Mouse (Mus musculus): ENCODE measurements around the gene Mtus2.
A peak's percentile ranks its signal among the peaks of the same experiment; 100 is the strongest.
"Not testable (repeated sequence)": the region's sequence is repeated elsewhere in the genome, so short reads cannot be mapped to it uniquely, and the experiment has no call there.

Mtus2 gene

DNA sequence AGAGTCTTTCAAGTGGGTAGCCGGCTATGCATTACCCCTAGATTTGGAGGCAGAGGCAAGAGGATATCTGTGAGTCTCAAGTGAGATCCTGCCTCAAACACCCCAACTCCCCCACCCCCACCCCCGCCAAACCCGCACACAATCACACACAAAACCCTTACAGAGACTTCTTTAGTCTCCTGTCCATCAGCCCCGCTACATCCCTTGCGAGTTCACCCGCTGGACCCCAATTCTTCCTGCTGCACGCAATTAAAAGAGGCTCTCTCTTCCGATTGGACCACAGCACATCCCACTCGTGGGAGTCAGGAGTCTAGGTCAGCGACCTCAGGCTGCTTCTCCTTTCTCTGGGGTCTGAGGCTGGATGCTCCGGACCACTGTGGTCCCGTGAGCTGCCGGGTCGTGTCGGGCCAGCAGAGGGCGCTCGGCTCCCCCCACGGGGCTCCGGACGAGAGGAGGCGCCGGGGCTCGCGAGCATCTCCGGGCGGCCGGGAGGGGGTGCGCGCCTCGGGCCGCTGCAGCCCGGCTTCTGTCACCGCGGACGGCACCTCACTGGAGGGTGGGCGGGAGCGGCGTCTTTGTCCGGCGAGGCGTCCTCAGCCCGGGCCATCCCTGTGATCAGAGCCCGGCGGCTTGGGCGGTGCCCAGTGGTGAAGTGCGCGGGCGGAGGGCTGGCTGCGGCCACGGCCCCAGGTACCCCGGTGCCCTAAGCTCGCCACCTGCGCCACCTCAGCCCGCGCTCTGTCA is at the start of gene Mtus2:
TSS of gene Mtus2 (plus strand) at position 500 of the 744 bp plus-strand sequence.
- peak; percentile 89 for DNase-seq (ENCODE audit: extremely low spot score)

- DNase-seq (ENCODE audit: extremely low spot score), result no peak
Measured at GRCm38 (mm10) chr5:147907851-147908250, 49.3 kb upstream of the Mtus2 start.

GRCm38 (mm10) chr5:147910807-147911509 is 46.2 kb upstream of the Mtus2 start:
- DNase-seq (ENCODE audit: extremely low spot score), result no peak

DNA sequence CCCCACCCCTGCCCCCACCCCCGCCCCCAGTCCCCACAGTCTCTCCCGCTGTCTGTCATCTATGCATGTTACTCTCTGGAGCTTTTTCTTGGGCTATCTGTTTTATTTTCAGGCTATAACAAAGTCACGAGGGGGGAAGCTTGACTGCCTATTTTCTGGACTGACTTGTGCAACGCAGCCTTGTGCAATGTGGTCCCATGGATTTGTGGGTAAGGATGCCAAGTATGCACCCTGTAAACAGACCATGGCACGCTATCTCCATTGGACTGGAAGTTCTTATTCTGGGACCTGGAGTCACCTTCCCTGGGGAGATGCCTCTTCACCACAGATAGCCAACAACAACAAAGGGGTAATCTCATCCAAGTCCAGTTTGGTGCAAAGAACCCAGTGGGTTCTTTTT is 45.4 kb upstream of the Mtus2 start:
- DNase-seq (ENCODE audit: extremely low spot score), result no peak

GRCm38 (mm10) chr5:147913241-147913842 is 43.8 kb upstream of the Mtus2 start:
- peak; percentile 35 for DNase-seq (ENCODE audit: extremely low spot score)

DNA sequence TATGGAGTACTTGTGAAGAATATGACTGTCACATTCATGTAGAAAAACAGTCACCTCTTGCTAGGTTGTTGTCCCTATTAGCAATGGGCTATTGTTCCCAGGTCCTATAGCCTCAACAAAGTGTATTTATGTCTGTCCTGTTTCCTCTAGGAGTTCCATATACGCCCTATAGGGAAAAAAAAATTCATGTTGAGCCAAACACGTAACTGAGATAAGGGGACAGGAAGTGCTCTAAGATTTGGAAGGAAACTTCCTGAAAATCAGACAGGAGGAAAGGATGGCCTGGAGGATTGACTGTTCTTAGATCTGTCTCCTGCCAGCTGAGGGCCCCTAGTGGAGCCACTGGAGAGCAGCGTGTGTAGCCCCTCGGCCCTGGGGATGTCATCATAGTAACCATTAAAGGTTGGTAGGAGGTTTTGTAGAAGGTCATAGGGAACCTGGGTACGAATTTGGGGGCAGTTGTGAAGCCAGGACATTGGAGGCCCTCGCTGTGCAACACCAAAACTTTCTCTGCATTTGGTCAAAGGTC is 42.0 kb upstream of the Mtus2 start:
- no peak for DNase-seq (ENCODE audit: extremely low spot score)

GRCm38 (mm10) chr5:147916171-147916570 is 40.9 kb upstream of the Mtus2 start:
- DNase-seq (ENCODE audit: extremely low spot score), result no peak

GRCm38 (mm10) chr5:147918044-147918846 is 38.9 kb upstream of the Mtus2 start:
- no peak for DNase-seq (ENCODE audit: extremely low spot score)

DNA sequence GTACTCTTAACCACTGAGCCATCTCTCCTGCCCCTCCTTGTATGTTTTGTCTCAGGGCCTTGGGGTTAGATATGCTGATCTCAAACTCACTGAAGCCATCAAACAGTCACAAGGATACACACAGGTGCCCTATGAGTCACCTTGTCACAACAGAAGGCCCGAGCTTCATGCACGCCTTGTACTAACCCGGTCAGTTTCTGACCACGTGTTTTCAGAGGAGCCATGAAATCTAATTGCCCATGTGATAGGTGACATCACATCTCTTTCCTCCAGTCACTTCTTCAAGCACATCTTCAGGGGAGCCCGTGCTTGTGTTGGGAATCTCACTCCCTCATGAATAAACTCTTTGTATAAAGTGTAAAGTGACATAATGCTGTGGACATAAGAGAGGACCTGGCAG is 32.5 kb upstream of the Mtus2 start:
- DNase-seq (ENCODE audit: extremely low spot score), result no peak

GRCm38 (mm10) chr5:147925935-147926604 is 31.1 kb upstream of the Mtus2 start:
- DNase-seq (ENCODE audit: extremely low spot score), result peak; percentile 38

- no peak for DNase-seq (ENCODE audit: extremely low spot score)
Measured at GRCm38 (mm10) chr5:147928668-147929497, 28.2 kb upstream of the Mtus2 start.

DNA sequence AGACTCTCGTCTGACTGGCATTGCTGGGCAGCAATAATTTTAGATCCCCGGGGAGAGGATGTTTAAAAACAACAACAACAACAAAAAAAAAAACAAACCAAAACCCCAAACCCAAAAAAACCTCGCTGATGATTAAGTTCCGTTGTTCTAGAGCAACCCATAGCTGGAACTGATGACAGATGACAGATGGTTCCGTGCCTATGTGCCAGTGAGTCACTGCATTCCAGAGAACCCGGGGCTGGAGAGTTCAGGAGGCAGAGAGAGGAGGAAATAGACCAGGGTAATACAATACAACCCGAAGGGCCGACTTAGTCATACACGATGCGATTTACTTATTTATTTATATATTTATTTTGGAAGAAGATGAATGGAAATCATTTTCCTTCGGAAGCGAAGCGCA is 22.0 kb upstream of the Mtus2 start:
- DNase-seq (ENCODE audit: extremely low spot score), result no peak

DNA sequence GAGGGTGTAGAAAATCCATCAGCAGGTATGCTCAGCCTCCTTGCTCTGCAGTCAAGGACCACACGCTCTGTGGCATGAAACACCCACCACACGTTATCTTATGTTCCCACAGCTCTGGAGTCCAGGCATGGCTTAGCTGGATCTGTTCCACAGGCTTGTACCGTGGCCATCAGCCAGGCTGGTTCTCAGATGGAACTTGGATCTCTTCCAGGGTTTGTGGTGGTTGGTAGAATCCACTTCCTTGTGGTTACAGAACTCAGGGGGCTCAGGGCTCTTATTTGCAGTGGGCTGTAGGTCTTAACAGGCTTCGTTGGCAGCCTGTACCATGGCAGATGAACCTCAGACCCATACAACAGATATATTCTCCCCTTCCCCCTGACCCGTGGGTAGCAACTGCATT is 17.9 kb upstream of the Mtus2 start:
- DNase-seq (ENCODE audit: extremely low spot score), result no peak

DNA sequence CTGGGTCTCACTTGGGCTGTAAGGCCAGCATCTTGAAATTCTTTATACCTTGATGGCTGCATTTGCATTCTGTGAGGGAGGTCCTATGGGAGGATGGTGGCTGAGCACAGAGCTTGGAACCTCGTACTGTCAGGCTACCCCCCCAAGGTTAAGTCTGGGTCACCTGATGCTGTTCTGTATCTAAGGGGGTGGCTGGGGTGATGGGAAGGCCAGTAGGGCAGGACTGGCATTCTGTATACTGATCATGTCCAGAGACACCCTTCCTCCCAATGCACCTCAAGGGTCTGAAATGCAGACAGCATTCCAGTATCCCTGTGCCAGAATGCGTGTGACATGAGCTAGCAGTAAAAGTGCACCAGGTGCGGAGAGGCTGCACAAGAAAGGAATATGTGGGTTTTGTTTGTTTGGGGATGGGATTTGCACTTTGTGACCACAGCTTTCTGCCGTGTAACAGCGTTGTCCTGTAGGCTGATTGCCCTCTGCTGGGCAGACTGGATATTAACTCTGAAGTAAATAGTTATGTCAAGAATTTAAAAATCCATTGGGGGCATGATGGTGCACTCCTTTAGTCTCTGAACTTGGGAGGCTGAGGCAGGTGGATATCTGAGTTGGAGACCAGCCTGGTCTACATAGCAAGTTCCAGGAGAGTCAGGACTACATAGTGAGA is 12.0 kb upstream of the Mtus2 start:
- peak; percentile 24 for DNase-seq (ENCODE audit: extremely low spot score)

- DNase-seq (ENCODE audit: extremely low spot score), result no peak
Measured at GRCm38 (mm10) chr5:147949881-147950280, 7.2 kb upstream of the Mtus2 start.

DNA sequence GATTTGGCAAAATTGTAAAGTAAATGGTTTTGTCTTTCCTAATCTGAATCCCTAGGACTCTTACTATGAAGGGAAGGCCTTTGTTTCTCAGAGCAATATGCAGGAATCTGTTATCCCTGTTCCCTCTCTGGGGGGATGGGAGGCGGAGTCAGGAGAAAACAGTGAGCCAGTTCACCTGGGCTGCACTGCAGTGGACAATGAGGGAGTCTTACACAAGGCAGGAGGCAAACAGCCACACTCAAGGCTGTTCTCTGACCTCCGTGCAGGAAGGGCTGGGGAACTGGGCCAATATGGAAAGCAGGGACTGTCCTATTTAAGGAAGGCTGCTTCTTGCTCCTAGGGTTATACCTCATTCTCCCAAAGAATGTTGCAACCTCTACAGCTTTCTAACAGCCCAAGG is 5.4 kb upstream of the Mtus2 start:
- DNase-seq (ENCODE audit: extremely low spot score), result no peak

GRCm38 (mm10) chr5:147953181-147953580 is 3.9 kb upstream of the Mtus2 start:
- DNase-seq (ENCODE audit: extremely low spot score), result not testable (repeated sequence)

GRCm38 (mm10) chr5:147955671-147956070 is 1.4 kb upstream of the Mtus2 start:
- DNase-seq (ENCODE audit: extremely low spot score), result no peak

DNA sequence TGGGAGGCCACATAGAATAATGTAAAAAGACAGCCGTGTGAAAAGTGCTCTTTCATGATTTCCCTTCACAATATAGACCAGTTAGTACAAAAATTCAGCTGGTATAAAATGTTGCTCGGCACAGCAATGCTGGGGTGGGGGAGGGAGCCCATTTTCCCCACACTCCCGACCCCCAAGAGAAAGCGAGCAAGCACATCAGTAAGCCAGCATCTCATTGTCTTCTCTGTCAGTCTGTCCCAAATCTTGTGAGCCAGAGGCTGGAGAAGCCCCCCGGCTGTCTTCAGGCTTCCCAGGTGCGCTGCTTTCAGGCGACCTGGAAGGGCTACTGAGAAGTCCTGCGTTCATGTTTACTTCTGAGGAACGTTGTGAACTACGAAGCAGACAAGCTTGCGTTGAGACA is 699 bp upstream of the Mtus2 start:
- no peak for DNase-seq (ENCODE audit: extremely low spot score)

Data from embryo, embryonic 9.5 days (tissue).